Mouse (Mus musculus) bone marrow, adult 2 months (tissue): ENCODE measurements around the gene Hnrnph2.

Source experiments
- CTCF ChIP-seq: fragments of 200-500 bp; IDR thresholded peaks from 2 replicates; pipeline ENCODE4 v1.5.1; 2011; ENCODE audit warnings: low read length, control low read depth; ENCODE audit not compliant: control insufficient read depth, insufficient read depth
- POLR2A ChIP-seq: fragments of 200-500 bp; IDR thresholded peaks from 2 replicates; pipeline ENCODE4 v1.6.1; 2011; ENCODE audit warnings: low read depth, mild to moderate bottlenecking, control low read depth, low read length, borderline replicate concordance; ENCODE audit not compliant: control insufficient read depth

GRCm38 (mm10) chrX:134566536-134567222 is 34.3 kb upstream of the Hnrnph2 start:
- TF ChIP-seq POLR2A (no peak), CTCF (no peak)
